Mouse (Mus musculus) heart, adult 2 months (tissue): ENCODE measurements around the gene Npnt.

Experiments used
- CTCF ChIP-seq: fragments of 200-600 bp; IDR thresholded peaks from 2 replicates; pipeline ENCODE4 v1.8.1; 2022; ENCODE audit warnings: antibody characterized with exemption, mild to moderate bottlenecking, moderate library complexity
- POLR2A ChIP-seq: fragments of 200-500 bp; IDR thresholded peaks from 2 replicates; pipeline ENCODE4 v1.6.1; 2011; ENCODE audit warnings: mild to moderate bottlenecking, low read depth, low read length, control low read depth; ENCODE audit not compliant: insufficient read depth

DNA sequence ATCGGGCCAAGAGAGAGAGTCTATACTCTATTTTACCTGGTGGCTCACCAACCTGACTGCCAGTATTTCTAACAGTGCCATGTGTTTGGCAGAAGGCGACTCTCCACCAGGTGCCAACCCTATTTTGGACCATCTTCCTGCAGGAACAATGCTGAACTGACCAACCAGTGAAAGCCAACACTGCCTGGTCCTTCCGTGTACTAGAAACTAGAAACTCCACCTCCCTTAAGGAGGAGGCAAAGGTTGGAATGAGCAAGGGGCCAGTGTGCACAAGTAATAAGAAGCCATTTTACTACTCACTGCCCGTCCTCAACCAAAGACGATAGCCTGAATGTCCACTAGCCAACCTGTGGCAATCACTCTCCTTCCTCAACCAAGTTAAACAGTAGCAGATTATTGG lies 4.0 kb downstream of the Npnt start:
- no peak for TF ChIP-seq CTCF
- TF ChIP-seq POLR2A, result no peak
